Mouse (Mus musculus) hindbrain, embryonic 11.5 days (tissue): ENCODE measurements around the gene Dnajc16. TPM values are rescaled to one million over a fixed set of nuclear protein-coding genes. Genes with fewer than 3 reads are reported as not detected.

Experiments
- ATAC-seq: fragments of 200-750 bp; cut with Nextera tagmentation; 2 replicates; pipeline ENCODE4 v1.8.0; 2017; ENCODE audit warnings: mild to moderate bottlenecking, moderate TSS enrichment, moderate library complexity; ENCODE audit not compliant: low FRiP score
- DNase-seq: peaks from one replicate; pipeline ENCODE4 v3.0.0-alpha.2; 2015; ENCODE audit warnings: low spot score
- H3K27ac ChIP-seq: fragments of 300-500 bp; sonication (generic); 2 replicates; pipeline ENCODE4 v1.5.1; 2014; ENCODE audit warnings: mild to moderate bottlenecking, low read depth, low read length
- H3K27me3 ChIP-seq: fragments of 300-500 bp; sonication (generic); 2 replicates; pipeline ENCODE4 v1.6.1; 2014; ENCODE audit warnings: mild to moderate bottlenecking, low read length, moderate library complexity, mixed read lengths; ENCODE audit not compliant: control insufficient read depth, insufficient read depth
- H3K36me3 ChIP-seq: fragments of 300-500 bp; sonication (generic); 2 replicates; pipeline ENCODE4 v1.6.1; 2014; ENCODE audit warnings: mild to moderate bottlenecking, low read length, moderate library complexity, mixed read lengths; ENCODE audit not compliant: control insufficient read depth, insufficient read depth
- H3K4me1 ChIP-seq: fragments of 300-500 bp; sonication (generic); replicated peaks from 2 replicates; pipeline ENCODE4 v1.6.1; 2014; ENCODE audit warnings: low read length, mixed read lengths; ENCODE audit not compliant: control insufficient read depth, insufficient read depth
- H3K4me2 ChIP-seq: fragments of 300-500 bp; sonication (generic); replicated peaks from 2 replicates; pipeline ENCODE4 v1.6.1; 2014; ENCODE audit warnings: mild to moderate bottlenecking, low read depth, low read length
- H3K4me3 ChIP-seq: fragments of 300-500 bp; sonication (generic); 2 replicates; pipeline ENCODE4 v1.5.1; 2014; ENCODE audit warnings: low read depth, low read length
- H3K9ac ChIP-seq: fragments of 300-500 bp; sonication (generic); 2 replicates; pipeline ENCODE4 v1.6.1; 2014; ENCODE audit warnings: low read depth, low read length
- H3K9me3 ChIP-seq: fragments of 300-500 bp; sonication (generic); 2 replicates; pipeline ENCODE4 v1.6.1; 2016; ENCODE audit warnings: low read length; ENCODE audit not compliant: control insufficient read depth
- WGBS: fragments of 180-500 bp; shearing (Covaris S2); extraction: QIAGEN DNeasy Blood & Tissue Kit; methylation state at CpG from one replicate; pipeline ENCODE4 v1.1.7; 2014; 5-methylcytosine and 5-hydroxymethylcytosine counted together
- polyA plus RNA-seq: library from polyadenylated mRNA; unstranded; fragments of >200 nt; fragmentation: Nextera tagmentation; extraction: Ambion mirVana; gene quantifications from 2 replicates; pipeline ENCODE4 v1.2.1, GENCODE M21; 2014

Dnajc16 gene
- polyA plus RNA-seq, 1 experiment from 2014 or later = 4.9 TPM

- H3K36me3 ChIP-seq = no peaks in the 10 kb centered on the region
- H3K4me3 ChIP-seq = no peak overlapping the region
- ATAC-seq = no peak
- no peak overlapping the region for H3K27ac ChIP-seq
- no peaks in the 10 kb centered on the region for H3K27me3 ChIP-seq
- no peak overlapping the region for H3K4me2 ChIP-seq
- H3K9ac ChIP-seq = no peak overlapping the region
- H3K4me1 ChIP-seq = no peaks in the 10 kb centered on the region
- H3K9me3 ChIP-seq = no peaks in the 10 kb centered on the region
- DNase-seq = no peak
- WGBS = 80% methylated on average over 5 of the region's 5 CpGs
These were observed 59.0 kb downstream of the Dnajc16 start for GRCm38 (mm10) chr4:141731766-141732165.

- DNase-seq (no peak), ATAC-seq (no peak)
- Histone ChIP-seq H3K27ac (no peak overlapping the region), H3K36me3 (no peaks in the 10 kb centered on the region), H3K4me1 (no peaks in the 10 kb centered on the region), H3K4me3 (no peak overlapping the region), H3K4me2 (no peak overlapping the region), H3K9ac (no peak overlapping the region), H3K9me3 (no peaks in the 10 kb centered on the region), H3K27me3 (no peaks in the 10 kb centered on the region)
- WGBS = 87% methylated on average over 13 of the region's 13 CpGs
These were observed 60.3 kb downstream of the Dnajc16 start for GRCm38 (mm10) chr4:141730401-141730800.

GRCm38 (mm10) chr4:141729266-141729665, 61.5 kb downstream of the Dnajc16 start:
- Histone ChIP-seq H3K9me3 (no peaks in the 10 kb centered on the region), H3K27me3 (no peaks in the 10 kb centered on the region), H3K9ac (no peak overlapping the region), H3K4me2 (no peak overlapping the region), H3K36me3 (no peaks in the 10 kb centered on the region), H3K4me1 (no peaks in the 10 kb centered on the region), H3K27ac (no peak overlapping the region), H3K4me3 (no peak overlapping the region)
- no peak for DNase-seq
- ATAC-seq = no peak
- 85% methylated on average over 3 of the region's 3 CpGs for WGBS

GRCm38 (mm10) chr4:141725738-141726137, 65.0 kb downstream of the Dnajc16 start:
- WGBS = 66% methylated on average over 3 of the region's 3 CpGs
- no peaks in the 10 kb centered on the region for H3K9me3 ChIP-seq
- ATAC-seq (no peak), DNase-seq (no peak)
- H3K9ac ChIP-seq = no peak overlapping the region
- no peak overlapping the region for H3K27ac ChIP-seq
- H3K4me3 ChIP-seq = no peak overlapping the region
- H3K4me2 ChIP-seq = no peak overlapping the region
- H3K27me3 ChIP-seq = no peaks in the 10 kb centered on the region
- 0 out of 2 replicates have a peak, but pooled peaks cover 2% of the 10 kb centered on the region for H3K4me1 ChIP-seq
- H3K36me3 ChIP-seq = no peaks in the 10 kb centered on the region

- H3K36me3 ChIP-seq = no peaks in the 10 kb centered on the region
- no peaks in the 10 kb centered on the region for H3K9me3 ChIP-seq
- no peak overlapping the region for H3K27ac ChIP-seq
- no peak for DNase-seq
- 84% methylated on average over 5 of the region's 5 CpGs for WGBS
- H3K9ac ChIP-seq = no peak overlapping the region
- H3K4me2 ChIP-seq = no peak overlapping the region
- 0 out of 2 replicates have a peak, but pooled peaks cover 2% of the 10 kb centered on the region for H3K4me1 ChIP-seq
- no peaks in the 10 kb centered on the region for H3K27me3 ChIP-seq
- no peak overlapping the region for H3K4me3 ChIP-seq
- no peak for ATAC-seq
These were observed 65.5 kb downstream of the Dnajc16 start for GRCm38 (mm10) chr4:141725277-141725676.

- Histone ChIP-seq H3K27ac (no peak overlapping the region), H3K4me3 (no peak overlapping the region), H3K27me3 (no peaks in the 10 kb centered on the region), H3K4me1 (0 out of 2 replicates have a peak, but pooled peaks cover 2% of the 10 kb centered on the region), H3K4me2 (no peak overlapping the region), H3K9me3 (no peaks in the 10 kb centered on the region), H3K9ac (no peak overlapping the region), H3K36me3 (no peaks in the 10 kb centered on the region)
- DNase-seq (no peak), ATAC-seq (no peak)
- whole genome bisulfite sequencing = 72% methylated on average over 11 of the region's 11 CpGs
These were observed 66.1 kb downstream of the Dnajc16 start for GRCm38 (mm10) chr4:141724594-141724993.

- H3K27ac ChIP-seq = peak overlapping the region; percentile 84; the same call in 1 of the 2 replicates
- DNase-seq = no peak
These were observed 67.1 kb downstream of the Dnajc16 start for GRCm38 (mm10) chr4:141723673-141724068.

GRCm38 (mm10) chr4:141722731-141723672, 67.7 kb downstream of the Dnajc16 start, which contains the start of gene Ddi2:
Ddi2 (minus strand) TSS chr4:141723419.
- under 1% methylated on average over 78 of the region's 105 CpGs for WGBS
- 0 out of 2 replicates have a peak, but pooled peaks cover 2% of the 10 kb centered on the region for H3K4me1 ChIP-seq

More at GRCm38 (mm10) chr4:141723673-141724068, 67.1 kb downstream of the Dnajc16 start:
- Histone ChIP-seq H3K4me3 (peak overlapping the region; percentile 99), H3K9me3 (no peaks in the 10 kb centered on the region), H3K9ac (peak overlapping the region; percentile 97), H3K27me3 (no peaks in the 10 kb centered on the region), H3K4me1 (0 out of 2 replicates have a peak, but pooled peaks cover 2% of the 10 kb centered on the region), H3K4me2 (peak overlapping the region; percentile 90), H3K36me3 (no peaks in the 10 kb centered on the region)
- ATAC-seq = peak; percentile 83
- WGBS = 15% methylated on average over 13 of the region's 13 CpGs

More at GRCm38 (mm10) chr4:141722731-141723672, 67.7 kb downstream of the Dnajc16 start, which contains the start of gene Ddi2:
- H3K27me3 ChIP-seq = no peaks in the 10 kb centered on the region
- peak; percentile 86 for ATAC-seq
- no peaks in the 10 kb centered on the region for H3K36me3 ChIP-seq
- no peaks in the 10 kb centered on the region for H3K9me3 ChIP-seq
- peak within 1 kb of the TSS; percentile 99 for H3K4me3 ChIP-seq
- peak within 1 kb of the TSS; percentile 90 for H3K4me2 ChIP-seq
- peak within 1 kb of the TSS; percentile 84 for H3K27ac ChIP-seq
- peak within 1 kb of the TSS; percentile 97 for H3K9ac ChIP-seq
- DNase-seq = peak; percentile 95
